Mouse (Mus musculus): ENCODE data around the gene Rabgap1l. TPM values are rescaled to one million over a fixed set of nuclear protein-coding genes. Genes with fewer than 3 reads are reported as not detected.

Gene Rabgap1l
- total and polyA plus RNA-seq, 2 experiments from 2014 or later: 34.1 to 110 TPM

- DNase-seq (ENCODE audit: low spot score) (no peak), ATAC-seq (ENCODE audit: low FRiP score) (no peak)
- 95% methylated on average over 2 of the region's 2 CpGs for WGBS
- no peak overlapping the region for H3K4me2 ChIP-seq (ENCODE audit: low read depth, low read length, poor library complexity, severe bottlenecking)
- no peaks in the 10 kb centered on the region for H3K36me3 ChIP-seq (ENCODE audit: insufficient read depth, low read length)
- H3K9ac ChIP-seq (replicated peaks; ENCODE audit: low read length, poor library complexity, severe bottlenecking): no peak overlapping the region
- H3K4me3 ChIP-seq (ENCODE audit: low read depth, low read length): no peak overlapping the region
- no peaks in the 10 kb centered on the region for H3K4me1 ChIP-seq (ENCODE audit: insufficient read depth, low read length)
- no peak overlapping the region for H3K27ac ChIP-seq (ENCODE audit: low read depth, low read length)
- no peak for TF ChIP-seq CTCF (IDR thresholded peaks at IDR 0.05)
- no peaks in the 10 kb centered on the region for H3K9me3 ChIP-seq (ENCODE audit: low read length)
- H3K27me3 ChIP-seq (ENCODE audit: insufficient read depth, low read length): no peaks in the 10 kb centered on the region
Measured at GRCm38 (mm10) chr1:160245954-160246353, 547.1 kb downstream of the Rabgap1l start.

DNA sequence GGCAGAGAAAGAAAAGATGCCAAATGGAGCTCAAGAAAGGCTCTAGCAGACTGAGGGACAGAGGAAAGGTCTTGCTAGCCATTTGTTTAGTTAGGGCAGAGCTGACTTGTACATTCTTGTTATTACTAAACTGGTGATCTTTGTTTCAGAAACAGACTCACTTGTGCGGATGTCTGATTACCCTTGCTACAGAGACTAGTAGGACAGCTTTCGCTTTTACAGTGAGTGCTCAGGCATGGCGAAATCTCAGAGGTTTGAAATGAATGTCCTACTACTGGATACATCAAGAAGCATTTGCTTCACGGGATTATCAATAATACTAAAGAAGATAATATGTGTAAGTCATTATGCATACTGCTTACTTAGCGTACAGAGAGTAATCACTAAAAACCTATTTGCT is 548.3 kb downstream of the Rabgap1l start:
- ATAC-seq (ENCODE audit: low FRiP score): no peak
- Histone ChIP-seq H3K27me3 (ENCODE audit: insufficient read depth, low read length) (no peaks in the 10 kb centered on the region), H3K36me3 (ENCODE audit: insufficient read depth, low read length) (0 out of 2 replicates have a peak, but pooled peaks cover 6% of the 10 kb centered on the region), H3K4me3 (ENCODE audit: low read depth, low read length) (no peak overlapping the region), H3K9ac (replicated peaks; ENCODE audit: low read length, poor library complexity, severe bottlenecking) (no peak overlapping the region), H3K27ac (ENCODE audit: low read depth, low read length) (no peak overlapping the region), H3K9me3 (ENCODE audit: low read length) (no peaks in the 10 kb centered on the region), H3K4me1 (ENCODE audit: insufficient read depth, low read length) (no peaks in the 10 kb centered on the region), H3K4me2 (ENCODE audit: low read depth, low read length, poor library complexity, severe bottlenecking) (no peak overlapping the region)
- DNase-seq (ENCODE audit: low spot score): no peak
- 88% methylated on average over 5 of the region's 5 CpGs for WGBS
- TF ChIP-seq CTCF (IDR thresholded peaks at IDR 0.05): no peak

DNA sequence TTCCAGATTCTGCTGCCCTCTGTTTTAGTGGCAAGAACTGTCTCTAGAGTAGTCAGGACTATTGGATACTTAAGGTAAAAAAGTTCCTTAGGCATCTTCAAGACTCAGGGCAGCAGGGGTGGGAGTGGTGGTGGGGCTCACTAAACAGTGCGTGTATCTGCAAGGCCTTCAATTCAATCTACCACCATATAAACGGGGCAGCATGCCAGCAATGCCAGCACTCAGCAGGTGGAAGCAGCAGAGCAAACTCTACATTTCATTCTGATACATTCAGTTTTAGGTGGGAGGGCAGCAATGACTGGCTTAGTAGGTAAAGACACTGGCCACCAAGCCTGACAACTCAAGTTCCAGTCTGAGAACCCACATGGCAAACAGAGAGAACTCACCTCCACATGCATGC is 552.9 kb downstream of the Rabgap1l start:
- WGBS: 90% methylated on average over 2 of the region's 2 CpGs
- no peak overlapping the region for H3K4me3 ChIP-seq (ENCODE audit: low read depth, low read length)
- H3K27ac ChIP-seq (ENCODE audit: low read depth, low read length): no peak overlapping the region
- no peak for TF ChIP-seq CTCF (IDR thresholded peaks at IDR 0.05)
- ATAC-seq (ENCODE audit: low FRiP score): no peak
- no peak for DNase-seq (ENCODE audit: low spot score)
- no peaks in the 10 kb centered on the region for H3K4me1 ChIP-seq (ENCODE audit: insufficient read depth, low read length)
- H3K9ac ChIP-seq (replicated peaks; ENCODE audit: low read length, poor library complexity, severe bottlenecking): no peak overlapping the region
- no peaks in the 10 kb centered on the region for H3K27me3 ChIP-seq (ENCODE audit: insufficient read depth, low read length)
- H3K9me3 ChIP-seq (ENCODE audit: low read length): no peaks in the 10 kb centered on the region
- H3K36me3 ChIP-seq (ENCODE audit: insufficient read depth, low read length): 0 out of 2 replicates have a peak, but pooled peaks cover 7% of the 10 kb centered on the region
- H3K4me2 ChIP-seq (ENCODE audit: low read depth, low read length, poor library complexity, severe bottlenecking): no peak overlapping the region

GRCm38 (mm10) chr1:160238852-160239443 is 554.1 kb downstream of the Rabgap1l start:
- Histone ChIP-seq H3K4me3 (ENCODE audit: low read depth, low read length) (no peak overlapping the region), H3K4me2 (ENCODE audit: low read depth, low read length, poor library complexity, severe bottlenecking) (no peak overlapping the region), H3K27me3 (ENCODE audit: insufficient read depth, low read length) (no peaks in the 10 kb centered on the region), H3K9me3 (ENCODE audit: low read length) (no peaks in the 10 kb centered on the region), H3K36me3 (ENCODE audit: insufficient read depth, low read length) (0 out of 2 replicates have a peak, but pooled peaks cover 9% of the 10 kb centered on the region), H3K4me1 (ENCODE audit: insufficient read depth, low read length) (no peaks in the 10 kb centered on the region), H3K27ac (ENCODE audit: low read depth, low read length) (no peak overlapping the region), H3K9ac (replicated peaks; ENCODE audit: low read length, poor library complexity, severe bottlenecking) (no peak overlapping the region)
- DNase-seq (ENCODE audit: low spot score): no peak
- ATAC-seq (ENCODE audit: low FRiP score): no peak
- peak; percentile 24; the same call in 1 of the 2 replicates for TF ChIP-seq CTCF (IDR thresholded peaks at IDR 0.05)
- WGBS: 92% methylated on average over 1 of the region's 1 CpGs

GRCm38 (mm10) chr1:160237981-160238380 is 555.0 kb downstream of the Rabgap1l start:
- H3K27me3 ChIP-seq (ENCODE audit: insufficient read depth, low read length): no peaks in the 10 kb centered on the region
- 90% methylated on average over 2 of the region's 2 CpGs for WGBS
- H3K36me3 ChIP-seq (ENCODE audit: insufficient read depth, low read length): 0 out of 2 replicates have a peak, but pooled peaks cover 9% of the 10 kb centered on the region
- ATAC-seq (ENCODE audit: low FRiP score): no peak
- no peak for DNase-seq (ENCODE audit: low spot score)
- H3K4me1 ChIP-seq (ENCODE audit: insufficient read depth, low read length): no peaks in the 10 kb centered on the region
- no peak for TF ChIP-seq CTCF (IDR thresholded peaks at IDR 0.05)
- no peaks in the 10 kb centered on the region for H3K9me3 ChIP-seq (ENCODE audit: low read length)
- no peak overlapping the region for H3K27ac ChIP-seq (ENCODE audit: low read depth, low read length)
- H3K4me2 ChIP-seq (ENCODE audit: low read depth, low read length, poor library complexity, severe bottlenecking): no peak overlapping the region
- no peak overlapping the region for H3K4me3 ChIP-seq (ENCODE audit: low read depth, low read length)
- no peak overlapping the region for H3K9ac ChIP-seq (replicated peaks; ENCODE audit: low read length, poor library complexity, severe bottlenecking)

DNA sequence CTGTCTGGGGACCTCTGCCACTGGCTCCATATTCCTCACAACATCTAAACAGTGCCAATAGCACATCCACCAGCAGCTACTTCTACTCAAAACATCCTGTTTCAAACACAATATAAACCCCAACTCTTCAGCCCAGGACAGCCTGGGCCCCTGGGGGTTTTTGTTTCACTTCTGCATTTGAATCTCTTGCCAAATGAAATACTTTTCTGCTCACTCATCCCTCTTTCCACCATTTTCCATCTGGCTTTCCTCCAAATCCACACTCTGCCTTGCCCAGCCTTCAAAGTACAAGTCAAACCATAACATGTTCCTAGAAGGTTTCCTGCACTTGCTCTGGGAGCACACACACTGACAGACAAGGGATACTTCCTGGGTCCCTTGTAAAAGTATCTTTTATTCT is 559.1 kb downstream of the Rabgap1l start:
- TF ChIP-seq CTCF (IDR thresholded peaks at IDR 0.05): no peak
- Histone ChIP-seq H3K4me3 (ENCODE audit: low read depth, low read length) (no peak overlapping the region), H3K9me3 (ENCODE audit: low read length) (no peaks in the 10 kb centered on the region), H3K36me3 (ENCODE audit: insufficient read depth, low read length) (0 out of 2 replicates have a peak, but pooled peaks cover 2% of the 10 kb centered on the region), H3K4me1 (ENCODE audit: insufficient read depth, low read length) (no peaks in the 10 kb centered on the region), H3K27ac (ENCODE audit: low read depth, low read length) (no peak overlapping the region), H3K9ac (replicated peaks; ENCODE audit: low read length, poor library complexity, severe bottlenecking) (no peak overlapping the region), H3K27me3 (ENCODE audit: insufficient read depth, low read length) (no peaks in the 10 kb centered on the region), H3K4me2 (ENCODE audit: low read depth, low read length, poor library complexity, severe bottlenecking) (no peak overlapping the region)
- no peak for ATAC-seq (ENCODE audit: low FRiP score)
- no peak for DNase-seq (ENCODE audit: low spot score)
